Mouse (Mus musculus) right cerebral cortex, postnatal 10 days (tissue): ENCODE measurements around the gene Col6a6.
"Not testable (repeated sequence)": the region's sequence is repeated elsewhere in the genome, so short reads cannot be mapped to it uniquely, and the experiment has no call there.

Source experiments
- DNase-seq, 2 experiments: peaks; one replicate each; pipeline ENCODE4 v3.0.0; 2021; ENCODE audit warnings: low spot score in 2 of 2

The Col6a6 gene

DNA sequence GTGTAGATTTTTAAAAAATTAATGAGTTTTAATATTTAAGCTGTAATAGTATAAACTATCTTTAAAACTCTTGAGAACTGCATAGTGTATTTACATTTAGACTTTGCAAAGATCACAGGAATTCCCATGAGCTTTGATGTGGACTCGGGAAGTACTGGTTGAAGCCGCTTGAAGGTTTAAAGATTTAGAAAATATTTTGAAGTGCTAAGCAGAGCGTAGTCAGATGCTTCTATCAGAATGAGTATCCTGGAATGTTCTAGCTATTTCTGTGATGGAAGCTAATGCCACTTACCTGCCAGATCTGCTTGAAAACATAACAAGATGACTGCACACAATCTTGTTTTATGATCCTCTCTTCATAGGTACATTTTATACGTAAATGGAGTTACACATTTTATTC, 157.0 kb downstream of the Col6a6 start:
- DNase-seq, result no peak

DNA sequence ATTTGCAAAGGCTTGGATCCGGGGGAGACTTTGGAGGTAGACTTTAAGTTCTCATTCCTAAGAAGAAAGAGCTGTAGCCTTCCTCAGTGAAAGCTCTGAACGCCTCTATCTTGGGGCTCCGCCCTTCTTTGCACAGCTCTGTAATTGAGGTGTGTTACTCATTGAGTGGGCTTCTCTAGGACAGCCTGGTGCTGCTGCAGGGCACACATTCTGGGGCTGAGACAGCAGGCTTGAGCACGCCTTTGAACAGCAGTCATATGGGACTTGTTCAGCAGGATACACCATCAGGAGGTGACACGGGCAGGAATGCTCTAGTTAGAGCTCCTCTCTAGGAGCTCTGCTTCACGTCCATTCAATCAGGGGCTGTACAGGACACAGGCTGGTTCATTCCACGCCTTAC, 162.7 kb downstream of the Col6a6 start:
- no peak for DNase-seq

GRCm38 (mm10) chr9:105659877-105660276, 168.1 kb downstream of the Col6a6 start:
- no peak for DNase-seq

- DNase-seq, result no peak
These were observed 169.7 kb downstream of the Col6a6 start for GRCm38 (mm10) chr9:105658216-105658615.

GRCm38 (mm10) chr9:105656189-105656588, 171.8 kb downstream of the Col6a6 start:
- no peak for DNase-seq

GRCm38 (mm10) chr9:105642460-105643371, 185.2 kb downstream of the Col6a6 start, which contains the start of gene Pik3r4:
TSS of gene Pik3r4 (plus strand) at chr9:105642978.
- peak; percentile 89 to 92 for DNase-seq

- not testable (repeated sequence) for DNase-seq
These were observed 186.6 kb downstream of the Col6a6 start for GRCm38 (mm10) chr9:105641377-105641776.
